Mouse (Mus musculus): ENCODE measurements around the gene Ikzf4. TPM values are rescaled to one million over a fixed set of nuclear protein-coding genes. Genes with fewer than 3 reads are reported as not detected.
"Not testable (repeated sequence)": the region's sequence is repeated elsewhere in the genome, so short reads cannot be mapped to it uniquely, and the experiment has no call there.

Ikzf4 gene
- polyA plus RNA-seq, 1 experiment, result 0.05 TPM

GRCm38 (mm10) chr10:128637011-128637410 is 8.8 kb downstream of the Ikzf4 start:
- no peak overlapping the region for H3K4me3 ChIP-seq (ENCODE audit: insufficient read depth, poor library complexity, severe bottlenecking)
- no peaks in the 10 kb centered on the region for H3K36me3 ChIP-seq (ENCODE audit: control insufficient read depth, insufficient read depth)
- no peak overlapping the region for H3ac ChIP-seq (ENCODE audit: control insufficient read depth, insufficient read length, low read depth)
- H3K79me3 ChIP-seq (ENCODE audit: low read depth), result no peaks in the 10 kb centered on the region
- peaks cover 16% of the 10 kb centered on the region for H3K27me3 ChIP-seq (ENCODE audit: control insufficient read depth, insufficient read depth, insufficient read length)
- H3K79me2 ChIP-seq (ENCODE audit: control insufficient read depth, insufficient read depth), result no peaks in the 10 kb centered on the region
- no peak for TF ChIP-seq CTCF (IDR thresholded peaks at IDR 0.05; ENCODE audit: control insufficient read depth, insufficient read depth, insufficient read length)
- TF ChIP-seq USF1 (IDR thresholded peaks at IDR 0.05; ENCODE audit: low read depth), result no peak
- no peak for TF ChIP-seq MYOD1 (IDR thresholded peaks at IDR 0.05; ENCODE audit: control insufficient read depth, insufficient read length, low read depth)
- no peak for TF ChIP-seq CEBPB (IDR thresholded peaks at IDR 0.05; ENCODE audit: low read depth)

DNA sequence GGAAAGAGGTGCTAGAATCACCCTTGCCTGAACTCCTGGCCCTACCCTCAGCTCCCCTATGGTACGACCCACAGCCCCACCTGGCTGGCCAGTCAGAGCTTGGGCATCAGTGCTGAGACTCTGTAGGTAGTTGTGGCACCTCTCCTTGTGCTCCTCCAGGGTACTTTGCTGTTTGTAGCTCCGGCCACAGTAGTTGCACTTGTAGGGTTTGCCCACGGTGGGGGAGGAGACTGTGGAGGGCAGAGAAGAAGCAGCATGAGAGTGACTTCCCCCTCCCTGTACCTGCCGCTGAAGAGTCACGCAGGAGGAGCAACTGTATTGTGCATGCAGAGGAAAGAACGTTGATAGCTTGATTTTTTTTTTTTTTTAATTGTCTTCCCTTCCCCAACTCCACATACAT is 9.2 kb downstream of the Ikzf4 start:
- TF ChIP-seq MAX (IDR thresholded peaks at IDR 0.05) (no peak), USF1 (IDR thresholded peaks at IDR 0.05; ENCODE audit: low read depth) (no peak), MYOG (IDR thresholded peaks at IDR 0.05; ENCODE audit: control insufficient read depth, extremely low read depth, insufficient read length) (no peak), FOSL1 (IDR thresholded peaks at IDR 0.05; ENCODE audit: insufficient read depth, low read length, poor library complexity, severe bottlenecking) (no peak), MYOD1 (IDR thresholded peaks at IDR 0.05; ENCODE audit: control insufficient read depth, insufficient read length, low read depth) (no peak), CEBPB (IDR thresholded peaks at IDR 0.05; ENCODE audit: low read depth) (no peak), CTCF (IDR thresholded peaks at IDR 0.05; ENCODE audit: control insufficient read depth, insufficient read depth, insufficient read length) (no peak)
- no peaks in the 10 kb centered on the region for H3K79me2 ChIP-seq (ENCODE audit: control insufficient read depth, insufficient read depth)
- peaks cover 18% of the 10 kb centered on the region for H3K27me3 ChIP-seq (ENCODE audit: control insufficient read depth, insufficient read depth, insufficient read length)
- H3K36me3 ChIP-seq (ENCODE audit: control insufficient read depth, insufficient read depth), result no peaks in the 10 kb centered on the region
- H3ac ChIP-seq (ENCODE audit: control insufficient read depth, insufficient read length, low read depth), result no peak overlapping the region
- H3K79me3 ChIP-seq (ENCODE audit: low read depth), result no peaks in the 10 kb centered on the region
- no peak overlapping the region for H3K4me3 ChIP-seq (ENCODE audit: insufficient read depth, poor library complexity, severe bottlenecking)

GRCm38 (mm10) chr10:128635697-128636096 is 10.1 kb downstream of the Ikzf4 start:
- Histone ChIP-seq H3K36me3 (ENCODE audit: control insufficient read depth, insufficient read depth) (no peaks in the 10 kb centered on the region), H3K4me3 (ENCODE audit: insufficient read depth, poor library complexity, severe bottlenecking) (no peak overlapping the region), H3ac (ENCODE audit: control insufficient read depth, insufficient read length, low read depth) (no peak overlapping the region), H3K27me3 (ENCODE audit: control insufficient read depth, insufficient read depth, insufficient read length) (peaks cover 19% of the 10 kb centered on the region), H3K79me2 (ENCODE audit: control insufficient read depth, insufficient read depth) (no peaks in the 10 kb centered on the region), H3K79me3 (ENCODE audit: low read depth) (no peaks in the 10 kb centered on the region)
- TF ChIP-seq FOSL1 (IDR thresholded peaks at IDR 0.05; ENCODE audit: insufficient read depth, low read length, poor library complexity, severe bottlenecking) (no peak), CEBPB (IDR thresholded peaks at IDR 0.05; ENCODE audit: low read depth) (no peak), CTCF (IDR thresholded peaks at IDR 0.05; ENCODE audit: control insufficient read depth, insufficient read depth, insufficient read length) (no peak), USF1 (IDR thresholded peaks at IDR 0.05; ENCODE audit: low read depth) (no peak), MAX (IDR thresholded peaks at IDR 0.05) (no peak), MYOD1 (IDR thresholded peaks at IDR 0.05; ENCODE audit: control insufficient read depth, insufficient read length, low read depth) (no peak), MYOG (IDR thresholded peaks at IDR 0.05; ENCODE audit: control insufficient read depth, extremely low read depth, insufficient read length) (no peak)

DNA sequence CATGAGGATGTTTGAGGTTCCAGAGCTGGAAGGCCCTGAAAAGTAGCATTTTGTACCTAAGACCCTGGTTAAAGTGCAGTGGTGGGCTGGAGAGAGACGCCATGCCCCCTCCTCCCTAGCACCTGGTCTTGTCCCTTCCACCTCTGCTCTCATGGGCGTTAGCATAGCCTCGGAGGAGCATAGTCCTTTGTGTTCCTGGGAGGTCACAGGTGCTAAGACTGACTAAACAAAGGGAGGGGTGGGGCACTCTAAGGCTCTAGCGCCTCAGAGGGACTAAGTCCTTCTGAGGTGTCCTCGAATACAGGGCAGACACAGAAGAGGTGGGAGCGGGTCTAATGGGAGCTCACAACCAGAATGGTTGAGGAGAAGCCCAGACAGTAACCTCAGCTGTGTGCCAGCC is 14.2 kb downstream of the Ikzf4 start:
- Histone ChIP-seq H3K79me2 (ENCODE audit: control insufficient read depth, insufficient read depth) (no peaks in the 10 kb centered on the region), H3K79me3 (ENCODE audit: low read depth) (no peaks in the 10 kb centered on the region), H3K36me3 (ENCODE audit: control insufficient read depth, insufficient read depth) (no peaks in the 10 kb centered on the region), H3K27me3 (ENCODE audit: control insufficient read depth, insufficient read depth, insufficient read length) (peaks cover 23% of the 10 kb centered on the region), H3ac (ENCODE audit: control insufficient read depth, insufficient read length, low read depth) (no peak overlapping the region), H3K4me3 (ENCODE audit: insufficient read depth, poor library complexity, severe bottlenecking) (no peak overlapping the region)
- TF ChIP-seq CEBPB (IDR thresholded peaks at IDR 0.05; ENCODE audit: low read depth), result no peak
- no peak for TF ChIP-seq CTCF (IDR thresholded peaks at IDR 0.05; ENCODE audit: control insufficient read depth, insufficient read depth, insufficient read length)
- TF ChIP-seq USF1 (IDR thresholded peaks at IDR 0.05; ENCODE audit: low read depth), result no peak
- TF ChIP-seq MAX (IDR thresholded peaks at IDR 0.05), result no peak
- no peak for TF ChIP-seq MYOD1 (IDR thresholded peaks at IDR 0.05; ENCODE audit: control insufficient read depth, insufficient read length, low read depth)
- TF ChIP-seq FOSL1 (IDR thresholded peaks at IDR 0.05; ENCODE audit: insufficient read depth, low read length, poor library complexity, severe bottlenecking), result no peak
- TF ChIP-seq MYOG (IDR thresholded peaks at IDR 0.05; ENCODE audit: control insufficient read depth, extremely low read depth, insufficient read length), result no peak

DNA sequence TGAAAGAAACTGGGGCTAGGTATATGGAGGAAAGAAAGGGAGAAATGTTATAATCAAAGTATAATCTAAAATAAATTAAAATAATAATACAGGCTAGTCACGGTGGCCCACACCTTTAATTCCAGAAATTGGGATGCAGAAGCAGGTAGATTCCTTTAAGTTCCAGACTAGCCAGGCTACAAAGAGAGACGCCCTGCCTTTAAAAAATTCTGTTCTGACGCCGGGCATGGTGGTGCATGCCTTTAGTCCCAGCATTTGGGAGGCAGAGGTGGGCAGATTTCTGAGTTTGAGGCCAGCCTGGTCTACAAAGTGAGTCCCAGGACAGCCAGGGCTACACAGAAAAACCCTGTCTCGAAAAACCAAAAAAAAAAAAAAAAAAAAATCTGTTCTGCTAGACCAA is 15.5 kb downstream of the Ikzf4 start:
- not testable (repeated sequence) for H3ac ChIP-seq (ENCODE audit: control insufficient read depth, insufficient read length, low read depth); H3K36me3 ChIP-seq (ENCODE audit: control insufficient read depth, insufficient read depth); H3K79me3 ChIP-seq (ENCODE audit: low read depth); H3K4me3 ChIP-seq (ENCODE audit: insufficient read depth, poor library complexity, severe bottlenecking)
- H3K79me2 ChIP-seq (ENCODE audit: control insufficient read depth, insufficient read depth), result peaks cover 11% of the 10 kb centered on the region
- peaks cover 19% of the 10 kb centered on the region for H3K27me3 ChIP-seq (ENCODE audit: control insufficient read depth, insufficient read depth, insufficient read length)

DNA sequence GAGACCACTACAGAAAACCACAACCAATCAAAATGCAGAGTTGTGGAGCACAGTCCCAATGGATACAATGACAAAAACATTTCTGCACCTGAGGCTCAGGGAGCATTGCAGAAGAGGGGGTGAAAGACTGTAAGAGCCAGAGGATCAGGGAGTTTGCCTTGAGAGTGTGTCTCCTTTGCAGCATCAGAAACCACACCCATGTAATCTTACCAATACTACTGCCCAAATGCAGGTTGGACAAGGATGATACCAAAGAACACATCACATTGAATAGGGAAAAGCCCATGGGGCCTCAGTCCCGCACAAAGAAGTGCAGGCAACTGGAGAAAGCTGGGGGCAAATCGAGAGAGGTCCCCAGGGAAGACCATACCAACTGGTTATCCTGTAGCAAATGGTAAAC is 16.0 kb downstream of the Ikzf4 start:
- Histone ChIP-seq H3ac (ENCODE audit: control insufficient read depth, insufficient read length, low read depth) (no peak overlapping the region), H3K36me3 (ENCODE audit: control insufficient read depth, insufficient read depth) (peaks cover 12% of the 10 kb centered on the region), H3K27me3 (ENCODE audit: control insufficient read depth, insufficient read depth, insufficient read length) (peaks cover 19% of the 10 kb centered on the region), H3K79me2 (ENCODE audit: control insufficient read depth, insufficient read depth) (peaks cover 16% of the 10 kb centered on the region), H3K4me3 (ENCODE audit: insufficient read depth, poor library complexity, severe bottlenecking) (no peak overlapping the region), H3K79me3 (ENCODE audit: low read depth) (peaks cover 12% of the 10 kb centered on the region)
- TF ChIP-seq USF1 (IDR thresholded peaks at IDR 0.05; ENCODE audit: low read depth) (no peak), CTCF (IDR thresholded peaks at IDR 0.05; ENCODE audit: control insufficient read depth, insufficient read depth, insufficient read length) (no peak), MAX (IDR thresholded peaks at IDR 0.05) (no peak), MYOG (IDR thresholded peaks at IDR 0.05; ENCODE audit: control insufficient read depth, extremely low read depth, insufficient read length) (no peak), FOSL1 (IDR thresholded peaks at IDR 0.05; ENCODE audit: insufficient read depth, low read length, poor library complexity, severe bottlenecking) (no peak), CEBPB (IDR thresholded peaks at IDR 0.05; ENCODE audit: low read depth) (no peak), MYOD1 (IDR thresholded peaks at IDR 0.05; ENCODE audit: control insufficient read depth, insufficient read length, low read depth) (no peak)

Data from C2C12 (cell line).